Mouse (Mus musculus): ENCODE measurements around the gene Lrrc39. TPM values are rescaled to one million over a fixed set of nuclear protein-coding genes. Genes with fewer than 3 reads are reported as not detected.

The Lrrc39 gene
- polyA plus RNA-seq, 1 experiment from 2014 or later: 2.9 TPM

DNA sequence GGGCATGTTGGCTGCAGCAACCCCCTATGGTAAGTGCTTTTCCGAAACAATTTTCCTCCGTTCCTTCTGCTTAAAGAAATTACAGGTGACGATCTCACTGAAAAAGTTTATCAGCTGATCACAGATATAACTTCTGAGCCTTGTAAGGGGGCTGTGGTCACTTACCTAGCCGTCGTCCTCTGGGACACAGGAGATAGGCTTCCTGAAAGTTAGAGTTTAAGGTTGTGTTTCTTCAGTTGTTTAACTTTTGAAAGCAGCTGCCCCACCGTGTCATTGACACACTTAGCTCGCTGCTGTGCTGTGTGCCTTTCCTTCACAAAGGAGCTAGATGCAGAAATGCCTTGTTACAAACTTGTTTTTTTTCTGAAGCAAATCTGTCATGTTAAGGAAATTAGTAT lies 321 bp downstream of the Lrrc39 start:
- Histone ChIP-seq H3K36me3 (replicated peaks) (peaks cover 13% of the 10 kb centered on the region), H3K4me3 (replicated peaks) (peak overlapping the region; percentile 64)

DNA sequence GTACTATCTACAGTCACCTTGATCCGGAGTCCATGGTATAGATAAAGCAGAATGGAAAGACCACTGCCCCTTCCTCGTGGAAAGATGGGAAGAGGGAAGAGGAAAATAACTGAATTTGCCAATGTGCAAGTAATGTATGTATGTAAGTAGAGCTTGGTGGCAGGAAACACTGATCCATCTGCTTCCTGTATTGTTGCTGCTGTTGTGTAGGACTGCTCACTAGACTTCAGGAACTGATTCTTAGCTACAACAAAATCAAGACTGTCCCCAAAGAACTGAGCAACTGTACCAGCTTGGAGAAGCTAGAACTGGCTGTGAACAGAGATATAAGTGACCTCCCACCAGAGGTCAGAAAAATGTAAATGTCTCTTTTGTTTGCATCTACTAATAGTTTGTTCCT lies 7.9 kb downstream of the Lrrc39 start:
- peaks cover 17% of the 10 kb centered on the region for H3K36me3 ChIP-seq (replicated peaks)
- H3K27me3 ChIP-seq: no peaks in the 10 kb centered on the region
- H3K9me3 ChIP-seq (replicated peaks): peaks cover 6% of the 10 kb centered on the region
- H3K4me1 ChIP-seq (replicated peaks): no peaks in the 10 kb centered on the region
- H3K4me2 ChIP-seq: no peak overlapping the region
- H3K27ac ChIP-seq (replicated peaks): no peak overlapping the region
- no peak for ATAC-seq (ENCODE audit: insufficient read depth)
- 30% methylated on average over 2 of the region's 2 CpGs for WGBS (ENCODE audit: insufficient replicate concordance)
- H3K4me3 ChIP-seq (replicated peaks): no peak overlapping the region
- H3K9ac ChIP-seq: no peak overlapping the region

More for the DNA sequence above, 321 bp downstream of the Lrrc39 start:
- Histone ChIP-seq H3K27ac (replicated peaks) (peak overlapping the region; percentile 94), H3K27me3 (no peaks in the 10 kb centered on the region), H3K9me3 (replicated peaks) (peaks cover 6% of the 10 kb centered on the region), H3K9ac (peak overlapping the region; percentile 62), H3K4me2 (peak overlapping the region; percentile 72), H3K4me1 (replicated peaks) (peaks cover 33% of the 10 kb centered on the region)
- 18% methylated on average over 7 of the region's 7 CpGs for WGBS (ENCODE audit: insufficient replicate concordance)
- peak; percentile 68 for ATAC-seq (ENCODE audit: insufficient read depth)

DNA sequence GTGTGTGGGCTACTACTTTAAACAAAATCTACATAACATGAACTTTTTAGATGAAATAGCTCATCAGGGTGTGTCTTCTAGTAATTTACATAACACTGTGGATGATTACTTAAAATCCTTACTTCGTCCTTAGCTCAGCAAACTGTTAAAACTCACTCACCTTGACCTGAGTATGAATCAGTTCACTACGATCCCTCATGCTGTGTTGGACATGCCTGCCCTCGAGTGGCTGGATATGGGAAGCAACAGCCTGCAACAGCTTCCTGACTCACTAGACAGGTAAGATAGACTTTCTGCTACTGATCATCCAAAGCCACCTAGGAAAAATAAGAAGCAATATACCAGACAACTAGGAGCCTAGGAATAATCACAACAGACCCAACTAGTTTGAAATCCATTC lies 14.5 kb downstream of the Lrrc39 start:
- Histone ChIP-seq H3K27me3 (no peaks in the 10 kb centered on the region), H3K36me3 (replicated peaks) (peaks cover 32% of the 10 kb centered on the region), H3K4me3 (replicated peaks) (no peak overlapping the region), H3K9ac (no peak overlapping the region), H3K4me1 (replicated peaks) (no peaks in the 10 kb centered on the region), H3K9me3 (replicated peaks) (no peaks in the 10 kb centered on the region), H3K4me2 (no peak overlapping the region), H3K27ac (replicated peaks) (no peak overlapping the region)
- 46% methylated on average over 3 of the region's 3 CpGs for WGBS (ENCODE audit: insufficient replicate concordance)
- no peak for ATAC-seq (ENCODE audit: insufficient read depth)

DNA sequence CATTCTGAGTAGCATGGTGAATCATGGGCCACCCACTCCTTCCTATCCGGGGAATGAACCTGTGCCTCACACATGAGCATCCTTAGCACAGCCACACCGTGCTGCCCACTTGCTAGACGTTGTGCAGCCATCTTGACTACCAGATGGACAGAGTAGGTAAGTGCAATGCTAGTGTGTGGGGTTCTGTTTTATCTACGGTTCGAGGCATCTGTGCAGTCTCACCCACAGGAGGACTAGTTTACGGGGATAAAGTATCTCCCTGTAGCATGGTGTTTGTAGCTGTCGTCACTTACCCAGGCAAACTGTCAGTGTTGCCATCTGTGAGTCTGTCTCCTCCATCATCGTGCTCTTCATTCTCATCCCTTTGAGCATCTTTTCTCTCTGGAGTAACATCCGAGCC lies 19.4 kb downstream of the Lrrc39 start:
- peaks cover 73% of the 10 kb centered on the region for H3K36me3 ChIP-seq (replicated peaks)
- H3K4me2 ChIP-seq: no peak overlapping the region
- H3K4me3 ChIP-seq (replicated peaks): no peak overlapping the region
- no peak overlapping the region for H3K9ac ChIP-seq
- no peaks in the 10 kb centered on the region for H3K9me3 ChIP-seq (replicated peaks)
- no peaks in the 10 kb centered on the region for H3K27me3 ChIP-seq
- WGBS (ENCODE audit: insufficient replicate concordance): 84% methylated on average over 9 of the region's 9 CpGs
- no peak for ATAC-seq (ENCODE audit: insufficient read depth)
- H3K4me1 ChIP-seq (replicated peaks): no peaks in the 10 kb centered on the region
- H3K27ac ChIP-seq (replicated peaks): no peak overlapping the region

DNA sequence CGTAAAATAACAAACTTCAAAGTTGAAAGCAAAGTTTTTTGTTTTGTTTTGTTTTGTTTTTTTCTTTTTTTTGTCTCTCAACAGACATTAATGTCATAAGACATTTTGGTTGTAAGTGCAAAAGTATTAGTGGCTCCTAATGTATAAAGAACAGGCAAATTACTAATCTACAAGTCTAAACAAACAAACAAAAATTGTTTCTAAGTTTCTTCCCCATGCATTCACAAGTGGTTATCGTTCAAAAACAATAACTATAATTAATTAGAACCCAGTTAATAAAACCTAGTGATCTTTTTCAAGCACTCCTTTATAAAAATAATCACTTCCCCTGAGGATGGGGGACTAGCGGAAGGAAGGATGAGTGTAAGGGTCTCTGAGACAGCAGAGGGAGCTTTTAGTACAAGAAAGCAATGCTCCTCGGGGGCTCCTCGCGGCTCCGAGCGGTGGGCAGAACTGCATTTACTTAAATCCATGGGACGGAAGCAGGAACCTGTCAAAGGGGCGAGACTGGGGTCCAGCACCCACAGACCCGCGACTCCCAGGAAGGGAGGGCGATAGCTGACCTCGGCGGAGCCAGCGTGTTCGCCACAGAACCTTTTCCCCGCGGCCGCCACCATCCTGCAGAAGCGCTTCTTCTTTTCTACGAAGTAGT lies 31.4 kb downstream of the Lrrc39 start:
- Histone ChIP-seq H3K4me1 (replicated peaks) (peaks cover 30% of the 10 kb centered on the region), H3K4me3 (replicated peaks) (peak overlapping the region; percentile 78), H3K36me3 (replicated peaks) (peaks cover 33% of the 10 kb centered on the region), H3K9me3 (replicated peaks) (no peaks in the 10 kb centered on the region), H3K27ac (replicated peaks) (peak overlapping the region; percentile 84), H3K9ac (peak overlapping the region; percentile 83), H3K4me2 (peak overlapping the region; percentile 80), H3K27me3 (no peaks in the 10 kb centered on the region)
- WGBS (ENCODE audit: insufficient replicate concordance): 2% methylated on average over 22 of the region's 22 CpGs
- peak; percentile 50 for ATAC-seq (ENCODE audit: insufficient read depth)

DNA sequence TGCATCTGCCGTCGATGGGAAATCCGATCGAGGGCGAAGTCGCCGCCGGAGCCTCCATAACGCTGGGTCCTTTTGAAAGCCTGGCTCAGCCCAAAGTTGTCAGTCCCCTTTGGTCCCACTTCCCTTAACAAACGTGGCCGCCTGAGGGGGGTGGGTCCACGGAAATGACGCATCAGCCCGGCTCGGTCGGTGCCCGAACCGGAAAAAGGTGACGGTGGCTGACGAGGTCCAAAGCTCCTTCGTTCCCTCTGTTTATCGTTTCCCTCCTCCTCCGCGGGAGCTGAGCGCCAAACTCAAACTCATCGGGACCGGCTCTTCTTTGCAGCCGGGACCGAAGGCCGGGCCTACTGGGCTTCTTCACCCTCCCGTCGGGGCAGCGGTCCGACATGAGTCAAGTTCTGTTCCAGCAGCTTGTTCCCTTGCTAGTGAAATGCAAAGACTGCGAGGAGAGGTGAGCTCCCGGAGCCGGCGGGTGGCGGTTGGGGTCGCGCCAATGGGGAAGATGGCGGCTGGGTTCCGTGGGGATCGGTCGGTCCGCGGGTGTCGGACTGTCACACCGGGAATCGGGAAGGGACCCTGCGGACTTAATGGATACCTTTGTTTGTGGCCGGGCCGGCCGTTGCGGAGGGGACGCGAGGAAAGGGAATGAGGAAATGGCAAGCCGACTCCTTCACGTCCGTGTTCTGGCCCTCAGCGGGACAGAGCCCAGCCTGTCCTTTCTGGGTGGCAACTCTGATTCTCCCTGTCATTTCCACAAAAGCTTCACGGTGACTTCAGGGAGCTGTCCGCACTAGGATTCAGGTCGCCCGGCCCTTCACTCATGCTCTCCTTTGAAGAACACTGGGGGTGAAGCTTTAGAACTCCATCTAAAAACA lies 32.2 kb downstream of the Lrrc39 start, which contains the start of gene Sass6:
Gene Sass6 (plus strand): TSS at position 255 of the 875 bp plus-strand sequence.
- Histone ChIP-seq H3K4me2 (peak within 1 kb of the TSS; percentile 80), H3K27ac (replicated peaks) (peak within 1 kb of the TSS; percentile 84), H3K4me1 (replicated peaks) (peaks cover 30% of the 10 kb centered on the region), H3K27me3 (no peaks in the 10 kb centered on the region), H3K4me3 (replicated peaks) (peak within 1 kb of the TSS; percentile 78), H3K36me3 (replicated peaks) (peaks cover 26% of the 10 kb centered on the region), H3K9me3 (replicated peaks) (no peaks in the 10 kb centered on the region), H3K9ac (peak within 1 kb of the TSS; percentile 83)
- ATAC-seq (ENCODE audit: insufficient read depth): peak; percentile 94
- under 1% methylated on average over 65 of the region's 65 CpGs for WGBS (ENCODE audit: insufficient replicate concordance)

DNA sequence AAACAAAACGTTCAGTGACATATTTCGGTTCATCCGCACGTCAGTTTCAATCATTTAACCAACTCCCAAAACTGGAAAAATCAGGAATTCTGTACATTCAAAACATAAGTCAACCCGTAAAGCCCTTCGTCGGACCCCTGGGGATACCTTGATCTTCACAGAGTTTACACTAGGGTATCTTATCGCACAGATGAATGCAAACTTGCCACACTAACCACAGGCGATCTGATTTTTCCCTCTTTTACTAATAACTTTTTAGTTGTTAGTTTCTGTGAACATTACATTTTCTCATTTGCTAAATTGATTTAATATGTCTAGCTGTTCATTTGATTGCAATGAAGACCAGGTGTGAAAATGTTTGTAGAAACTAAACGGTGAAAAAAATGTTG lies 32.8 kb downstream of the Lrrc39 start:
- Histone ChIP-seq H3K4me1 (replicated peaks) (peaks cover 30% of the 10 kb centered on the region), H3K36me3 (replicated peaks) (peaks cover 20% of the 10 kb centered on the region), H3K4me2 (peak overlapping the region; percentile 80), H3K9me3 (replicated peaks) (no peaks in the 10 kb centered on the region), H3K9ac (peak overlapping the region; percentile 83), H3K27me3 (no peaks in the 10 kb centered on the region), H3K27ac (replicated peaks) (peak overlapping the region; percentile 84), H3K4me3 (replicated peaks) (peak overlapping the region; percentile 78)
- 5% methylated on average over 10 of the region's 10 CpGs for WGBS (ENCODE audit: insufficient replicate concordance)
- no peak for ATAC-seq (ENCODE audit: insufficient read depth)

DNA sequence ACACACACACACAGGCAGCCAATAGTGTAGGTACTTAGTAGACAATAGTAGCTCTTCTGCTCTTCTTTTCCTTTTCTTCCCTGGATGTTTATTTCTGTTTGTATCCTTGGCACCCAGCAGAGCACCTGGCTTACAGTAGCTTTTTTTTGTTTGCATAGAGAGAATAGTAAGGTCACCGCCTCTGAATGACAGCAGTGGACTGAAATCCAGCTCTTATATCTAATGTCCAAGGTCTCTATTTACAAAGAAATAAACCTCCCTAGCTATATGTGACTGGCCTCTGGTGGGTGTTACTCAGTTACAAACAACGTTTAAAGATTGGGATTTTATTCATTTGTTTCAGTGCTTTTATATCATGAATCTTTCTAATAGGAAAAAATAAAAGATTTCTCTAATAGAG lies 36.9 kb downstream of the Lrrc39 start:
- H3K4me1 ChIP-seq (replicated peaks): peaks cover 22% of the 10 kb centered on the region
- H3K4me3 ChIP-seq (replicated peaks): no peak overlapping the region
- no peak for ATAC-seq (ENCODE audit: insufficient read depth)
- H3K9ac ChIP-seq: no peak overlapping the region
- WGBS (ENCODE audit: insufficient replicate concordance): 75% methylated on average over 2 of the region's 2 CpGs
- peaks cover 31% of the 10 kb centered on the region for H3K36me3 ChIP-seq (replicated peaks)
- no peaks in the 10 kb centered on the region for H3K27me3 ChIP-seq
- H3K9me3 ChIP-seq (replicated peaks): no peaks in the 10 kb centered on the region
- H3K27ac ChIP-seq (replicated peaks): no peak overlapping the region
- H3K4me2 ChIP-seq: no peak overlapping the region

DNA sequence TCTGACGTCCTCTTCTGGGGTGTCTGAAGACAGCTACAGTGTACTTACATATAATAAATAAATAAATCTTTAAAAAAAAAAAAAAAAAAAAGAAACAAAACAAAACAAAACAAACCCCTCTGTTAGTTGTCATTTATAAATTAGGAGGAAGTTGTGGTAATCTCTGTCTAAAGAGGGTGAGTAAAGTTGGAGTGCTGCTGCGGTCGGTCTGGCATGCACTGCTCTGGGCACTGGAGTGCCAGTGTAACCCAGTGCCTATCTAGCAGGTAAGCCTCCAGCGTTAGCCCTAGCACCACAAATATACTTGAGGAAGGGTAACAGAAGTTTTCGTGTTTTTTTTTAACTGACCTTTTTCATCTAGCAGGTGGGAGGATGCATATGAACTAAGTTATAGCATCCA lies 38.2 kb downstream of the Lrrc39 start:
- H3K4me2 ChIP-seq: no peak overlapping the region

DNA sequence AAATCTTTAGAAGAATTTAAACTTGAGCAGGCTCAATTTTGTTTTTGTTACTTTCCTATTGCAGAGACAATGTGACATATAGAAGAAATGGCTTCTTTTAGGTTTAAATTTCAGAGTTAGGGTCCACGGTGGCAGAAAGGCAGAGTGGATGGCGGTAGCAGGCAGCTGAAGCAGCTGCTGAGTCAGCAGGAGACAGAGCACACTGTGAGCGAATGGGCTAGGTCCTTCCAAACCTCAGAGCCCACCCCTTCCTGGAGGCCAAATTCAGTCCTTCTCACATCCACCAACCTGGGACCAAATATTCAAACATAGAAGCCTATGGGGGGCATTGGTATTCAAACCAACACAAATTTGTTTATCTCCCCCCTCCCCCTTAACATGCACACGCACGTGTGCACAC lies 39.0 kb downstream of the Lrrc39 start:
- H3K4me3 ChIP-seq (replicated peaks): no peak overlapping the region
- 85% methylated on average over 5 of the region's 5 CpGs for WGBS (ENCODE audit: insufficient replicate concordance)
- no peaks in the 10 kb centered on the region for H3K27me3 ChIP-seq
- H3K9ac ChIP-seq: no peak overlapping the region
- no peaks in the 10 kb centered on the region for H3K9me3 ChIP-seq (replicated peaks)
- ATAC-seq (ENCODE audit: insufficient read depth): no peak
- peaks cover 44% of the 10 kb centered on the region for H3K36me3 ChIP-seq (replicated peaks)
- no peak overlapping the region for H3K27ac ChIP-seq (replicated peaks)
- H3K4me1 ChIP-seq (replicated peaks): peaks cover 13% of the 10 kb centered on the region; the same call in 1 of the 2 replicates
- H3K4me2 ChIP-seq: no peak overlapping the region

More for the DNA sequence above, 38.2 kb downstream of the Lrrc39 start:
- no peak overlapping the region for H3K9ac ChIP-seq
- no peaks in the 10 kb centered on the region for H3K27me3 ChIP-seq
- 63% methylated on average over 5 of the region's 5 CpGs for WGBS (ENCODE audit: insufficient replicate concordance)
- H3K27ac ChIP-seq (replicated peaks): no peak overlapping the region
- H3K4me1 ChIP-seq (replicated peaks): peaks cover 20% of the 10 kb centered on the region
- H3K9me3 ChIP-seq (replicated peaks): no peaks in the 10 kb centered on the region
- H3K36me3 ChIP-seq (replicated peaks): peaks cover 38% of the 10 kb centered on the region
- H3K4me3 ChIP-seq (replicated peaks): no peak overlapping the region
- no peak for ATAC-seq (ENCODE audit: insufficient read depth)

DNA sequence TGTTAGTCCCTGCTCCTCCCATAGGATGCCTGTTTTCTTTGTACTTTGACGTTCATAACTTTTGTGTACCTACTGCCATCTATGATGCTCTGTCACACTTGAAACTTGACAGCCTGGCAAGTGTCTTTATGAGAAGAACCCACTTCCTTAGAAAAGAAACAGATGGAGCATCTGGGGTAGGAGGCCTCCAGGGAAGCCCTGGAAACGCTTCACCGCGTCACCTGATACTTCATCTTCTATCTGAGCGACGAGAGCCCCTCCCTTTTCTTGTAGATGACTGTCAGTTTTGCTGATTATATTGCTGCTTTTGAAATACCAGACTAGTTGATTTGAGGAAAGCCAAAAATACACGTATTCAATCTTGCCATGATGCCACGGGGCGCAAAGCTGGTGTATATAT lies 41.8 kb downstream of the Lrrc39 start:
- Histone ChIP-seq H3K4me2 (no peak overlapping the region), H3K27ac (replicated peaks) (no peak overlapping the region), H3K9me3 (replicated peaks) (no peaks in the 10 kb centered on the region), H3K36me3 (replicated peaks) (peaks cover 65% of the 10 kb centered on the region), H3K9ac (no peak overlapping the region), H3K4me1 (replicated peaks) (no peaks in the 10 kb centered on the region), H3K27me3 (no peaks in the 10 kb centered on the region), H3K4me3 (replicated peaks) (no peak overlapping the region)
- WGBS (ENCODE audit: insufficient replicate concordance): 86% methylated on average over 9 of the region's 9 CpGs
- ATAC-seq (ENCODE audit: insufficient read depth): no peak
